Mouse (Mus musculus): ENCODE measurements around the gene Cnnm2. TPM values are rescaled to one million over a fixed set of nuclear protein-coding genes. Genes with fewer than 3 reads are reported as not detected.

Gene Cnnm2
- polyA plus RNA-seq, 1 experiment from 2014 or later, result 3.0 TPM

GRCm38 (mm10) chr19:46877886-46878285 is 116.5 kb downstream of the Cnnm2 start:
- Histone ChIP-seq H3K4me3 (no peak overlapping the region), H3K4me2 (no peak overlapping the region), H3K27ac (no peak overlapping the region), H3K4me1 (no peaks in the 10 kb centered on the region), H3K9me3 (replicated peaks) (no peaks in the 10 kb centered on the region), H3K27me3 (no peaks in the 10 kb centered on the region), H3K36me3 (ENCODE audit: poor library complexity, severe bottlenecking) (peaks cover 15% of the 10 kb centered on the region), H3K9ac (no peak overlapping the region)
- no peak for ATAC-seq
- WGBS, result 91% methylated on average over 13 of the region's 13 CpGs

- Histone ChIP-seq H3K4me2 (no peak overlapping the region), H3K27me3 (no peaks in the 10 kb centered on the region), H3K36me3 (ENCODE audit: poor library complexity, severe bottlenecking) (peaks cover 18% of the 10 kb centered on the region), H3K9ac (no peak overlapping the region), H3K4me3 (no peak overlapping the region), H3K27ac (no peak overlapping the region), H3K4me1 (no peaks in the 10 kb centered on the region), H3K9me3 (replicated peaks) (no peaks in the 10 kb centered on the region)
- no peak for ATAC-seq
- WGBS, result 58% methylated on average over 13 of the region's 13 CpGs
Observed at GRCm38 (mm10) chr19:46878346-46878745, 117.0 kb downstream of the Cnnm2 start.

GRCm38 (mm10) chr19:46879876-46880275 is 118.5 kb downstream of the Cnnm2 start:
- no peak overlapping the region for H3K9ac ChIP-seq
- H3K27me3 ChIP-seq, result no peaks in the 10 kb centered on the region
- H3K4me1 ChIP-seq, result no peaks in the 10 kb centered on the region
- no peak overlapping the region for H3K4me3 ChIP-seq
- ATAC-seq, result no peak
- WGBS, result 97% methylated on average over 2 of the region's 2 CpGs
- H3K9me3 ChIP-seq (replicated peaks), result no peaks in the 10 kb centered on the region
- H3K27ac ChIP-seq, result no peak overlapping the region
- H3K4me2 ChIP-seq, result no peak overlapping the region
- peaks cover 34% of the 10 kb centered on the region for H3K36me3 ChIP-seq (ENCODE audit: poor library complexity, severe bottlenecking)

GRCm38 (mm10) chr19:46885365-46885764 is 124.0 kb downstream of the Cnnm2 start:
- Histone ChIP-seq H3K4me2 (no peak overlapping the region), H3K4me3 (no peak overlapping the region), H3K27me3 (no peaks in the 10 kb centered on the region), H3K9me3 (replicated peaks) (no peaks in the 10 kb centered on the region), H3K36me3 (ENCODE audit: poor library complexity, severe bottlenecking) (peaks cover 80% of the 10 kb centered on the region), H3K27ac (no peak overlapping the region), H3K9ac (no peak overlapping the region), H3K4me1 (no peaks in the 10 kb centered on the region)
- 95% methylated on average over 4 of the region's 4 CpGs for WGBS
- no peak for ATAC-seq

GRCm38 (mm10) chr19:46886826-46887225 is 125.4 kb downstream of the Cnnm2 start:
- Histone ChIP-seq H3K4me2 (no peak overlapping the region), H3K4me1 (no peaks in the 10 kb centered on the region), H3K9ac (no peak overlapping the region), H3K27ac (no peak overlapping the region), H3K27me3 (no peaks in the 10 kb centered on the region), H3K36me3 (ENCODE audit: poor library complexity, severe bottlenecking) (peaks cover 88% of the 10 kb centered on the region), H3K9me3 (replicated peaks) (no peaks in the 10 kb centered on the region), H3K4me3 (no peak overlapping the region)
- 86% methylated on average over 7 of the region's 7 CpGs for WGBS
- no peak for ATAC-seq

GRCm38 (mm10) chr19:46887811-46888527 is 126.6 kb downstream of the Cnnm2 start:
- no peaks in the 10 kb centered on the region for H3K9me3 ChIP-seq (replicated peaks)
- H3K36me3 ChIP-seq (ENCODE audit: poor library complexity, severe bottlenecking), result peaks cover 92% of the 10 kb centered on the region
- no peak for ATAC-seq
- no peak overlapping the region for H3K9ac ChIP-seq
- H3K4me3 ChIP-seq, result no peak overlapping the region
- H3K4me2 ChIP-seq, result no peak overlapping the region
- 87% methylated on average over 14 of the region's 14 CpGs for WGBS
- H3K4me1 ChIP-seq, result no peaks in the 10 kb centered on the region
- H3K27me3 ChIP-seq, result no peaks in the 10 kb centered on the region
- H3K27ac ChIP-seq, result no peak overlapping the region

- Histone ChIP-seq H3K9ac (no peak overlapping the region), H3K4me2 (no peak overlapping the region), H3K27ac (no peak overlapping the region), H3K9me3 (replicated peaks) (no peaks in the 10 kb centered on the region), H3K27me3 (no peaks in the 10 kb centered on the region), H3K36me3 (ENCODE audit: poor library complexity, severe bottlenecking) (peaks cover 77% of the 10 kb centered on the region), H3K4me1 (no peaks in the 10 kb centered on the region), H3K4me3 (no peak overlapping the region)
- no peak for ATAC-seq
- WGBS, result 97% methylated on average over 8 of the region's 8 CpGs
Observed at GRCm38 (mm10) chr19:46889666-46890065, 128.3 kb downstream of the Cnnm2 start.

GRCm38 (mm10) chr19:46890657-46891056 is 129.3 kb downstream of the Cnnm2 start:
- H3K4me1 ChIP-seq, result no peaks in the 10 kb centered on the region
- ATAC-seq, result no peak
- H3K27ac ChIP-seq, result no peak overlapping the region
- H3K4me3 ChIP-seq, result no peak overlapping the region
- H3K36me3 ChIP-seq (ENCODE audit: poor library complexity, severe bottlenecking), result peaks cover 67% of the 10 kb centered on the region
- H3K27me3 ChIP-seq, result no peaks in the 10 kb centered on the region
- no peak overlapping the region for H3K9ac ChIP-seq
- H3K4me2 ChIP-seq, result no peak overlapping the region
- 96% methylated on average over 8 of the region's 8 CpGs for WGBS
- no peaks in the 10 kb centered on the region for H3K9me3 ChIP-seq (replicated peaks)

- Histone ChIP-seq H3K9ac (no peak overlapping the region), H3K36me3 (ENCODE audit: poor library complexity, severe bottlenecking) (peaks cover 58% of the 10 kb centered on the region), H3K4me1 (no peaks in the 10 kb centered on the region), H3K27me3 (no peaks in the 10 kb centered on the region), H3K4me2 (no peak overlapping the region), H3K4me3 (no peak overlapping the region), H3K27ac (no peak overlapping the region), H3K9me3 (replicated peaks) (no peaks in the 10 kb centered on the region)
- ATAC-seq, result no peak
- WGBS, result 82% methylated on average over 3 of the region's 3 CpGs
Observed at GRCm38 (mm10) chr19:46892856-46893255, 131.5 kb downstream of the Cnnm2 start.

- no peak overlapping the region for H3K4me3 ChIP-seq
- ATAC-seq, result no peak
- peaks cover 58% of the 10 kb centered on the region for H3K36me3 ChIP-seq (ENCODE audit: poor library complexity, severe bottlenecking)
Observed at GRCm38 (mm10) chr19:46893484-46893883, 132.1 kb downstream of the Cnnm2 start.

GRCm38 (mm10) chr19:46897135-46897534 is 135.7 kb downstream of the Cnnm2 start:
- no peak overlapping the region for H3K9ac ChIP-seq
- no peak overlapping the region for H3K4me3 ChIP-seq
- H3K27ac ChIP-seq, result no peak overlapping the region
- peaks cover 23% of the 10 kb centered on the region for H3K36me3 ChIP-seq (ENCODE audit: poor library complexity, severe bottlenecking)
- 89% methylated on average over 3 of the region's 3 CpGs for WGBS
- no peaks in the 10 kb centered on the region for H3K4me1 ChIP-seq
- H3K9me3 ChIP-seq (replicated peaks), result no peaks in the 10 kb centered on the region
- no peak for ATAC-seq
- no peak overlapping the region for H3K4me2 ChIP-seq
- no peaks in the 10 kb centered on the region for H3K27me3 ChIP-seq

More at GRCm38 (mm10) chr19:46893484-46893883, 132.1 kb downstream of the Cnnm2 start:
- no peaks in the 10 kb centered on the region for H3K27me3 ChIP-seq
- no peaks in the 10 kb centered on the region for H3K9me3 ChIP-seq (replicated peaks)
- no peak overlapping the region for H3K4me2 ChIP-seq
- H3K9ac ChIP-seq, result no peak overlapping the region
- no peaks in the 10 kb centered on the region for H3K4me1 ChIP-seq
- 93% methylated on average over 7 of the region's 7 CpGs for WGBS
- no peak overlapping the region for H3K27ac ChIP-seq

- Histone ChIP-seq H3K36me3 (ENCODE audit: poor library complexity, severe bottlenecking) (peaks cover 16% of the 10 kb centered on the region), H3K4me3 (no peak overlapping the region), H3K27ac (no peak overlapping the region), H3K9me3 (replicated peaks) (no peaks in the 10 kb centered on the region), H3K27me3 (no peaks in the 10 kb centered on the region), H3K4me2 (no peak overlapping the region), H3K9ac (no peak overlapping the region), H3K4me1 (no peaks in the 10 kb centered on the region)
- ATAC-seq, result no peak
- WGBS, result 88% methylated on average over 5 of the region's 5 CpGs
Observed at GRCm38 (mm10) chr19:46898222-46898621, 136.8 kb downstream of the Cnnm2 start.

GRCm38 (mm10) chr19:46899306-46899705 is 137.9 kb downstream of the Cnnm2 start:
- Histone ChIP-seq H3K4me2 (no peak overlapping the region), H3K27ac (no peak overlapping the region), H3K9ac (no peak overlapping the region), H3K4me1 (no peaks in the 10 kb centered on the region), H3K36me3 (ENCODE audit: poor library complexity, severe bottlenecking) (peaks cover 16% of the 10 kb centered on the region), H3K27me3 (no peaks in the 10 kb centered on the region), H3K4me3 (no peak overlapping the region), H3K9me3 (replicated peaks) (no peaks in the 10 kb centered on the region)
- 68% methylated on average over 5 of the region's 5 CpGs for WGBS
- no peak for ATAC-seq
